Mouse (Mus musculus) ovary, postnatal 36 days (tissue): ENCODE measurements around the gene Snx8.

Source experiments
- DNase-seq: peaks from one replicate; pipeline ENCODE4 v3.0.0; 2022; ENCODE audit warnings: low spot score, mixed read lengths

Snx8 gene

DNA sequence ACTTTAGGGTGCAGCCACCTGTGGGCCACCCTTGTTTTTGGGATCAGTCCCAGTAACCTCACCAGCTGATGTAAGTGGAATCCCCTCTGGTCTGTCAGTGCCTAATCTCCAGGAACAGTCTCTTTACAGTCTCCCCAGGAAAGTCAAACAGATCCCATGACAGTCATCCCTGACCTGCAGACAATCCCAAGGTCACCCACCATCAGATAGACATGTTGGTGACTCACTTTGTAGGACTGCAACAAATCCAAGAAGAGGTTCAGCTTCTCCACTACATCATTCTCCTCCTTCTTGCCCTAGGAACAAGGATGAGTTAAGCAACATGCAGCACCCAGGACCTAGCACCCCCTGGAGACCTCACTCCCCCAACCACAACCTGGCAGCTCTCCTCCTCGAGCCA, 43.0 kb downstream of the Snx8 start:
- DNase-seq: no peak

DNA sequence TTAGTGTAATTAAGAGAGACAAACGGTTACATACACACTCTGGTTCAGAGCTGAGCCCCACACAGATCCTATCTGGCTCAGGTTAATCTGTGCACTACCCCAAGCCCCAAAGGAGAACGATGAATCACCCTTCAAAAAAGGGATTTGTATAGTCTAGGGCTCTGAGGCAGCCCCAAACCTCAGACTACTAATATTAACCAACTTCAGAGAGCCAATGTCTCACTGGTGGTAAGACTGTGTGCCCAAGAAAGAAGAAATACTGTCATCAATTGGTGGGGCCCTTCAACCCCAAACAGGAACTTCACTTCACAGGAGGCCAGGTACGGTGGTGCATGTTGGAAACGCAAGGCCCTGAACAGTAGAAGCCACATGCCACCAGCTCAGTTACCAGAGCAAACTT, 43.8 kb downstream of the Snx8 start:
- no peak for DNase-seq

DNA sequence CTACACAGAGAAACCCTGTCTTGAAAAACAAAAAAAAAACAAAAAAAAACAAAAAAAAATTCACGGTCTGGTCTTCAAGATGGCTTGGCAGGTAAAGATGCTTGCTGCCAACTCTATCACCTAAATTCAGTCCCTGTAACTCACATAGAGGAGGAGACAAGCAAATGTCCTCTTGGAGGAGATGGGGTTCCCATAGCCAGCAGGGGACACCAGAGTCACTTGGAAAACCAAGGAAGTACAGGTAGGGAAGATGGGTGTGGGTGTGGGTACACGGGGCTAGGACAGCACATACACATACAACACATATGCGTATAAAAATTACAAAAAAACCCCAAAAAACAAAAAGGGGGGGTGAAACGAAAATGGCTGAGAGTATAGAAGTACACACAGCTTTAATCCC, 46.2 kb downstream of the Snx8 start:
- DNase-seq: no peak

DNA sequence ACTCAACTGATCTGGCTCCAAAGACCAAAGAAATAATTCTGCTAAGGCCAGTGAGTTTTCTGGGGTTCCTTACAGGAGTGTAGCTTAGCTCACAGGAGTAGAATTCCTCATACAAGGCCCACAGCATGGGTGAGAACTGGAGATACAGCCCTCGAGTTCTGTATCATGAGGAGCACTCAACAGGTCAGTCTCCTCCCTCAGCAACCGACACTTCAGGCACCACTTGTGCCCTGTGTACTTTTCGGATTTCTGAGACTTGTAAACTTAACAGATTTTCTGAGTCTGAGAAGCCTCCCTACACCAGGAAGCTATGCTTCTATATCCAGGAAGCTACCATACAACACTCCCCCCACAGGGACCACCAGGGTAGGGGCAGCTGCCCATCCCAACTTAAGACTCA, 49.2 kb downstream of the Snx8 start:
- DNase-seq: no peak

DNA sequence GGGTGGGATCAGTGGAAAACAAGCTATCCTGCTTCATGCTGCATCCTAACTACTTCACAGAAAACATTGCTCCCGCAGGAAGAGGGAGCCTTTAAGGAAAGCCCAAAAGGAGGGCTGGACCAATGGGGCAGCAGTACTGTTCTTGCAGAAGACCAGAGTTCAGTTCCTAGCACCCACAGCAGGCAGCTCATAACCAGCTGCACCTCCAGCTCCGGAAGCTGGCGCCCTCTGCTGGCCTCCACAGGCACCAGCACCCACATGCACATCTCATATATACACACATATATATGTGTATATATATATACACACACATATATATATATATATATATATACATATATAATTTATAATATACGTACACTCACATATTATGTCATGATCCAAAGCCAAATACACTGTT, 50.3 kb downstream of the Snx8 start:
- no peak for DNase-seq

DNA sequence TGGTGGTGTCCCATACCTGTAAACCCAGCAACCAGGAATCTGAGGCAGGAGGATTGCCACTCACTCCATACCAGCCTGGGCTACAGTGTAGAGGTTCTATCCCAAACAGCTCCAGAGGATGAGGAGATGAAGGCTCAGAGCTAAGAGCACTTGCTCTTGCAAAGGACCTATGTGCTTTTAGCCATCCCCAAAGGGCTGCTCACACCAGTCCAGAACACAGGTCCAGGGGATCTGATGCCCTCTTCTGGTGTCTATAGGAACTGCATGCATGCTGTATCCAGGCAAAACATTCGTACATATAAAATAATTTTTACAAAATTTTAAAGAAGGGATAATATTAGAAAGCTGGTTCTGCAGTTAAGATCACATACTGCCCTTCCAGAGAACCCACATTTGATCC, 52.4 kb downstream of the Snx8 start:
- DNase-seq: no peak

DNA sequence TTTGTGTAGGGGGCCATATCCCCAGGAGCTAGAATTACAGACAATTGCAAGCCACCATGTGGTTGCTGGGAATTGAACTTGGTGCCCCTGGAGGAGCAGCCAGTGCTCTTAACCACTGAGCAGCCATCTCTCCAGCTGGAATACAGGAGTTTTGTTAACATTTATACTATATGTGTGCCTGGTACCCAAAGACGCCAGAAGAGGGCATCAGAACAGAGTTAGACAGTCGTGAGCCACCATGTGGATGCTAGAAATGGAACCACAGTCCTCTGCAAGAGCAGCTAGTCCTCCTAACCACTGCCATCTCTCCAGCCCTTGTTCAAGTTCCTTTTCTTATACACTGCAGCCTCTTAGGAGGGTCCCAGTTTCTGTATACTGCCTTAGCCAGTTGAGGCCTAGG, 55.4 kb downstream of the Snx8 start:
- no peak for DNase-seq

DNA sequence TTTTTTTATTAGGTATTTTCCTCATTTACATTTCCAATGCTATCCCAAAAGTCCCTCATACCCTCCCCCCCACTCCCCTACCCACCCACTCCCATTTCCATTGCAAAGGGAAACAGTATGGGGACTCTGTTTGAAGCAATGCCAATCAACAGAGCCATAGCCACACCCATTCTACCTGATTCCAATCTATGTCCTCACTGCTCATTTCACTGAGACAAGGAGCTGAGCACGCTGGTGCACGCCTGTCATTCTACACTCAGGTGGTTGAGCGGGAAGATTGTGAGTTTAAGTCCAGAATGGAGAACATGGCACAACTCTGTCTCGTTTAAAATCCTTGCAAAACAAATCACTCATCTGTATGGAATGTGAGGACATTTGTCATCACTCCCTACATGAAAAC, 56.5 kb downstream of the Snx8 start:
- DNase-seq: no peak

DNA sequence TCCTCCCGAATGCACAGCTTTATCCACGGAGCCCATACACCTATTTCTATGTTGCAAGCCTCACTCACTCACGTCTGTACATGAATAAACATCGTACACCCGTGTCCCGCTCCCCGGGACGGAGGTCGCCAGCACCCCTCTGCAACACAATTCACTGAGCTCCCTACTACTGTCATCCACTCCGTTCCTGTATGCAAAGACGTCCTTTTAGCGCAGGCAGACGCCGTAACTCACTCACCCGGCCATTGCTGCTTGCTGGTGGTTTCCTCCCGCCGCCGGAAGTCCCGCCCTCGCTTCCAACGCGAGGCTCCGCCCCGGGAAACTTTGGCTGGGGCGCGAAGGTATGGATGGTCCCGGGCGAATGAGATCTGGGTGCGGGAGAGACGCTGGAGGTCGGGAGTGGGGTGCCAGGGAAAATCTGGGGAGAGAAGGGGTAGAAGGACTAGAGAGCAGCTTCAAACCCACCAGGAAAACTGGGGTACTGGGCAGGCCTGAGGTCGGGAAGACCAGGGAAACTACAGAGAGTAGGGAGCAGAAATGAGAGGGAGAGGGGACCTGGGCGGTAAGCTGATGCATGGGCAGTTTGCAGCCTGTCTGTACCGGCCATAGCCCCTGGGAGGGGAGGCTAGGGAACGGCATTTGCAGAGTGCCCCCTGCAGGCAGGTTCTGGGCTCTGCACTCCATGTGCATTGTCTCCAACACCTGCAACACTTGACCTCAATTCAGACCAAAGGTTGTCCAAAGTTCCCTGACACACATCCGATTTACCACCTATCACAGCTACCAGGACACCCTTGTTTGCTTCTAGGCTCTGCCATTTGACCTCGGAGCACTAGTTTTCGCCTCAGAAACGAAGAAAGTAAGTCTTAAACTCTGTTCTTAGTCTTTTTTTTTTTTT, 57.2 kb downstream of the Snx8 start, which contains the start of gene Mrm2:
Gene Mrm2 (minus strand): TSS at position 284 of the 898 bp plus-strand sequence.
- peak; percentile 85 for DNase-seq

DNA sequence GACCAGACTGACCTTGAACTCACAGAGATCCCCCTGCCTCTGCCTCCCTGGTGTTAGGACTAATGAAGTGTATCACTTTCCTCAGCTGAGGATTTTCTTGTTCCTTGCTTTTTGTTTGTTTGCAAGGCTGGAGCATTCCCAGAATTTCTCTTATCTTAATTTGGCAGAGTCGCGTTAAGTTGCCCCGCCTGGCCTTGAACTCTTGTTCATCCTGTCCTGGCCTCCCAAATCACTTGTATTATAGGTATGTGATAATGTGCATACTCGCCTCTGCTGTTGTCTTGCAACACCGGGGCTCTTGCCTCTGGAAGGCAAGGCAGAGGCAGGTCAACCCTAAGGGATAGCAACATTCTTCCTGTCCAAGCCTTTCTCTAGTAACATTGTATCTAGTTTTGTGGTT, 65.0 kb downstream of the Snx8 start:
- no peak for DNase-seq

DNA sequence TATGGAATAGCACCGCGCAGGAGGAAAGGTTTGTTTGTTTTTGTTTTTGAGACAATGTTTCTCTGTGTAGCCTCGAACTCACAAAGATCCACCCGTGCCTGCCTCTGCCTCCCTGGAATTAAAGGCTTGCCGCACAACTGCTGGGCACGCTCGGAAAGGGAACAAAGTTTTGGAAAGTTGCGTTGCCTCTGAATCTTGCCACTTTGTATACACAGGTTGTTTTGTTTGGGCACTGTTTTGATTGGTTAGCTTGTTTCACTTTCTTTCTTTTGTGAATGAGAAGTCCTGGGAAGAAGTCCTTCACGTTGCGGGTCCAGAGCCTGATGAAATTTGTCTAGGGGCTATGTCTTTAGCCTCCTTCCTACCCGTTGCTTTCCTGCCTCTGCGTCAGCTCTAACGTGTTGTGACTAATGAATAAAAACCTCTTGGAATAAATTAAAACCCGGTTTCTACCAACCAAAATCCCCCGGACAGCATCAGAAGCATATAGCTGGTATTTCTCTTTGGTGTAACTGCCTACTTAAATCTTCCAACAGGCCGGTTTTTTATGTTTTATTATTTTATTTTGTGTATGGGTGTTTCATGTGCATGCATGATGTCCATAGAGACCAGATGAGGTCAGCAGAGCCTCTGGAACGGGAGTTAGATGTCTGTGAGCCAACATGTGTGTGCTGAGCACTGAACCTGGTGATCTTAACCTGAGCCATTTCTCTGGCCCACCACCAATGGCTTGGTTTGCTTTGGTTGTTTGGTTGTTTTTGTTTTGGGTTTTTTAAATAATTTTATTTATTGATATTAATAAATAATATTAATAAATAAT, 67.1 kb downstream of the Snx8 start:
- DNase-seq: no peak

DNA sequence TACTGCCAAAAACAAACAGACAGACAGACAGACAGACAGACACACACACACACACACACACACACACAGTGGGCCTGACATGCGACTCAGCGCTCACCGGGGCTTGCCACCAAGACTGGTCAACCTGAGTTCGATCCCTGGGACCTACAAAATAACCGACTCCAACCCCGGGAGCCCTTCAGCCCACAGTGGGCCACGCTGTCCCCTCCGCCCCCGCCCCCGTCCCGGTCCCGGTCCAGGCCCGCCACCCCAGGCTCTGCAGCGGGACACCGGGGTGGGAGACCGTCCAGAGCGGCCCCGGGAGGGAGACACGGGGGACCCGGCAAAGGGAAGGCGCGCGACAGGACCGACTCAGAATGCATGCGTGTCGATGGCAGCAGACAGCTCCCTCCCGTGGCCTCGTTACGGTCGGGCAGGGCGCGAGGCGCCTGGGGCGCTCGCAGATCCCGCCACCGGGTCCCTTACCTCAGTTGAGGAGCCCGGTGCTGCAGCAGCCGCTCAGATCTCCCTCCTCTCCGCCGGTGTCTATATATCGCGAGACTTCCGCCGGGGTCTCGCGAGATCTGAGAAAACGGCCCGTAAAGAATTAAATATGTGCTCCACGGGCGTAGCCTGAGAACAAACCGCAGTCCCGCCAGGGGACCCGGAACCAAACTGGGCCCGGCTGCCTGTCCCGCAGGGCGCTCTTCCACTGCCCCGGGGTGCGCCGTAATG, 67.9 kb downstream of the Snx8 start, which contains the start of the genes Mad1l1 and Nudt1:
Gene Mad1l1 (minus strand): TSS at position 511 of the 714 bp plus-strand sequence.
Gene Nudt1 (plus strand): TSS at position 615 of the 714 bp plus-strand sequence.
- DNase-seq: peak; percentile 94

DNA sequence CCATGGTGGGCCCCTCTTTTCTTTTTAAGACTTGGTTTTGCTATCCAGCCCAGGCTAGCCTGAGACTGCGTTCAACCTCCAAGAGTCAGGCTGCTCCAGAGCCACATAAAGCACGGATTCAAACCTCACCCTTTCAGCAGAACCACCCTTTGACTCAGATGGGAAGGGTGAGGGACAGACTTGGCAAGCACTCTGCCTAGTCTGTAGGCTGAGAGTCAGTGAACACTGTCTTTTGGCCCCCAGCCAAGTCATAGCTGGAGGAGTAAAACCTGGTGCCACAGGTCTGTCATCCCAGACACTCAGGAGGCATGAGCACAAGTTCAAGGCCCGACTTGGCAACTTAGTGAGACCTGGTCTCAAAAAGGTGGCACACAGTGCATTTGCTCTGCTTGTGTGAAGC, 72.3 kb downstream of the Snx8 start:
- DNase-seq: no peak

DNA sequence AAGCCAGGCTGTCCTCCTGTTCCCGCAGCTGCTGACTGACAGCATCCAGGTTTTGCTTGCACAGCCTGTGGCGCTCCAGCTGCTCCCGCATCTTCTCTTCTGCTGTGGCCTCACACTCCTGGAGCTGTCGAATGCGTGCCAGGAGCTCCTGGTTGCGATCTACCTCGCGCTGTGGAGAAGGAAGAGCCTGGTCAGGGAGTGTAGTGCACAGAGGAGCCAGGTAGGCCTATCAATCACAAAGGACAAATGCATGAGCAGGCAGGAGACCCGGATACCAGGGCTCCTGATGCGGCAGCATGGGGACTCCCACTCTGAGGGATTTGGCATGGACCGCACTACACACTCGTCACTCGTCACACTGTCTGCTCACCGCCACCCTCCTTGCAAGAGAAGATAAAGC, 81.5 kb downstream of the Snx8 start:
- DNase-seq: no peak

DNA sequence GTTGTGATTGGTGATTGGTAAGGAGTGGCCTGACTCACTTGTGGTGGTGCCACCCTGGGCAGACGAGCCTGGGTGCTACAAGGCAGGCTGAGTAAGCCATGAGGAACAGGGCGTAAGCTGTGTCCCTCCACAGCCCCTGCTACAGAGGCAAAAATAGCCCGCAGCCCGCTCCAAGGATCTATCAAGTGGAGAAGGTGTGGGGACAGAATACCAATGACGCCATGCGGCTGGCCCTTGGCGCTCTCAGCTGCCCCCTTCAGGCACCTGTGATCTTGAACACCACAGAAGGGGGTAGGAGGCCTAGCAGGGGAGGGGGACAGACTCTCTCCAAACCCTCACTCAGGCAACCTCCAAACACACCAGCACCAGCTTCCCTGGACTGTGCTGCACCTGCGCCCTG, 83.0 kb downstream of the Snx8 start:
- DNase-seq: no peak

DNA sequence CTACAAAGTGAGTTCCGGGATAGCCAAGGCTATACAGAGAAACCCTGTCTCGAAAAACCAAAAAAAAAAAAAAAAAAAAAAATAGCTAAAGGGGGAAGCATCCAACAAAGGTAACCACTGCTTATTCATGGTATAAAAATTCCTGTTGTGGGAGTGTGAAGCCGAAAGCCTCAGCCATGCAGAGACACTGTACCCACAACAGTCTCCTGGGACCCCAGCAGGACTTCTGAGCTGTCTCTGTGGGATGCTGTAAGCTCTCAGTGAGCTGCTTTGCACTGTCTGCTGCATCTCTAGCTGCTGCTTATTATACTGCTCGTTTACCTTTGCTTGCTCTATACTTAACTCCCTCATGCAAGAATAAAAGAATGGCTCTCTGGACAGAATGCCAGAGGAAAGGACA, 90.8 kb downstream of the Snx8 start:
- DNase-seq: no peak

DNA sequence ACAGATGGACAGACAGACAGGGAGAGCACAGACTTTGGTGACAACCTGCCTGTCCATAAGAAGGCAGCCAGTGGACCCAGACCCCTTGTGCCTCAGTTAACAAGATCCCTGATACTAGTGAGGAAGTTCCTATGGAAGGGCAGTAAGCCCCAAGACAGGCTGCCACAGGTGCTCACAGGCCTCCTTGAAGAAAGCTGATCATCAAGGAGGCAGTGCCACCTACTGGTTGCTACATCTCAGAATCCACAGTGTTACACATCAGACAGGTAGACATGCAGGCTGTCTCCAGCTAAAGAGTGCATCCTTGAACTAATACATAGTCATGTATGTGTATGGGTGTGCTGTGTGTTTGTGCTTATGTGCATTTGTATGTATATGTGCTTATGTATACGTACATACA, 96.9 kb downstream of the Snx8 start:
- DNase-seq: peak; percentile 25
